Mouse (Mus musculus) hindbrain, embryonic 15.5 days (tissue): ENCODE measurements around the gene Mcam. TPM values are rescaled to one million over a fixed set of nuclear protein-coding genes. Genes with fewer than 3 reads are reported as not detected.

Source experiments
- ATAC-seq: fragments of 200-750 bp; cut with Nextera tagmentation; 2 replicates; pipeline ENCODE4 v1.8.0; 2017; ENCODE audit warnings: low read depth, moderate number of reproducible peaks, moderate TSS enrichment; ENCODE audit not compliant: low FRiP score
- H3K27ac ChIP-seq: fragments of 300-500 bp; sonication (generic); replicated peaks from 2 replicates; pipeline ENCODE4 v1.5.1; 2015; ENCODE audit warnings: mild to moderate bottlenecking, inconsistent platforms
- H3K27me3 ChIP-seq: fragments of 300-500 bp; sonication (generic); 2 replicates; pipeline ENCODE4 v1.6.1; 2015; ENCODE audit warnings: control low read depth, inconsistent platforms
- H3K36me3 ChIP-seq: fragments of 300-500 bp; sonication (generic); 2 replicates; pipeline ENCODE4 v1.6.1; 2015; ENCODE audit warnings: control low read depth, inconsistent platforms
- H3K4me1 ChIP-seq: fragments of 300-500 bp; sonication (generic); replicated peaks from 2 replicates; pipeline ENCODE4 v1.6.1; 2015; ENCODE audit warnings: control low read depth, inconsistent platforms
- H3K4me2 ChIP-seq: fragments of 300-500 bp; sonication (generic); 2 replicates; pipeline ENCODE4 v1.6.1; 2015; ENCODE audit warnings: moderate library complexity, mild to moderate bottlenecking, inconsistent platforms
- H3K4me3 ChIP-seq: fragments of 300-500 bp; sonication (generic); 2 replicates; pipeline ENCODE4 v1.5.1; 2015; ENCODE audit warnings: mild to moderate bottlenecking, inconsistent platforms
- H3K9ac ChIP-seq: fragments of 300-500 bp; sonication (generic); 2 replicates; pipeline ENCODE4 v1.6.1; 2015; ENCODE audit warnings: inconsistent platforms
- H3K9me3 ChIP-seq: fragments of 300-500 bp; sonication (generic); 2 replicates; pipeline ENCODE4 v1.6.1; 2016; ENCODE audit warnings: control low read depth, inconsistent platforms
- WGBS: fragments of 180-500 bp; shearing (Covaris S2); methylation state at CpG from one replicate; pipeline ENCODE4 v1.1.7; 2015; 5-methylcytosine and 5-hydroxymethylcytosine counted together
- polyA plus RNA-seq: library from polyadenylated mRNA; unstranded; fragments of >200 nt; fragmentation: Nextera tagmentation; extraction: Ambion mirVana; gene quantifications from 2 replicates; pipeline ENCODE4 v1.2.1, GENCODE M21; 2015

Mcam gene
- 11.3 and 13.7 TPM in 2 replicates for polyA plus RNA-seq

GRCm38 (mm10) chr9:44134101-44134850 is at the start of gene Mcam:
Gene Mcam, plus strand, starts transcription at chr9:44134469.
- peak within 1 kb of the TSS; percentile 26; the same call in 1 of the 2 replicates for H3K27ac ChIP-seq

GRCm38 (mm10) chr9:44084659-44085229 is 49.5 kb upstream of the Mcam start:
- Histone ChIP-seq H3K4me3 (peak overlapping the region; percentile 53), H3K4me1 (peaks cover 40% of the 10 kb centered on the region), H3K36me3 (no peaks in the 10 kb centered on the region), H3K9ac (peak overlapping the region; percentile 49), H3K9me3 (no peaks in the 10 kb centered on the region), H3K27ac (no peak overlapping the region), H3K27me3 (peaks cover 30% of the 10 kb centered on the region), H3K4me2 (peak overlapping the region; percentile 98)
- WGBS, result under 1% methylated on average over 54 of the region's 62 CpGs
- peak; percentile 45 for ATAC-seq

More at GRCm38 (mm10) chr9:44134101-44134850, at the start of gene Mcam:
- WGBS, result under 1% methylated on average over 51 of the region's 55 CpGs
- Histone ChIP-seq H3K27me3 (peaks cover 46% of the 10 kb centered on the region), H3K4me3 (peak within 1 kb of the TSS; percentile 43), H3K9me3 (no peaks in the 10 kb centered on the region), H3K9ac (peak within 1 kb of the TSS; percentile 45), H3K4me1 (peaks cover 39% of the 10 kb centered on the region), H3K36me3 (no peaks in the 10 kb centered on the region), H3K4me2 (peak within 1 kb of the TSS; percentile 93)
- ATAC-seq, result peak; percentile 42; the same call in 1 of the 2 replicates

GRCm38 (mm10) chr9:44085276-44085675 is 49.0 kb upstream of the Mcam start:
- peak overlapping the region; percentile 49 for H3K9ac ChIP-seq
- H3K4me3 ChIP-seq, result peak overlapping the region; percentile 53
- H3K27ac ChIP-seq, result no peak overlapping the region
- peak; percentile 16; the same call in 1 of the 2 replicates for ATAC-seq
- 4% methylated on average over 10 of the region's 10 CpGs for WGBS
- H3K27me3 ChIP-seq, result peaks cover 30% of the 10 kb centered on the region
- H3K4me2 ChIP-seq, result peak overlapping the region; percentile 98
- no peaks in the 10 kb centered on the region for H3K36me3 ChIP-seq
- H3K9me3 ChIP-seq, result no peaks in the 10 kb centered on the region
- peaks cover 40% of the 10 kb centered on the region for H3K4me1 ChIP-seq

GRCm38 (mm10) chr9:44085741-44086665 is 48.3 kb upstream of the Mcam start:
- 61% methylated on average over 15 of the region's 15 CpGs for WGBS
- Histone ChIP-seq H3K9ac (no peak overlapping the region), H3K27ac (no peak overlapping the region), H3K4me1 (peaks cover 37% of the 10 kb centered on the region), H3K27me3 (peaks cover 30% of the 10 kb centered on the region), H3K4me3 (peak overlapping the region; percentile 53; the same call in 1 of the 2 replicates), H3K36me3 (no peaks in the 10 kb centered on the region), H3K4me2 (peak overlapping the region; percentile 98), H3K9me3 (no peaks in the 10 kb centered on the region)
- 0 out of 2 replicates have a peak, but pooled peaks have one; percentile 15 for ATAC-seq

GRCm38 (mm10) chr9:44086960-44087359 is 47.3 kb upstream of the Mcam start:
- H3K4me3 ChIP-seq, result no peak overlapping the region
- no peak overlapping the region for H3K27ac ChIP-seq
- ATAC-seq, result no peak
- no peaks in the 10 kb centered on the region for H3K9me3 ChIP-seq
- no peak overlapping the region for H3K4me2 ChIP-seq
- no peak overlapping the region for H3K9ac ChIP-seq
- H3K27me3 ChIP-seq, result peaks cover 30% of the 10 kb centered on the region
- H3K4me1 ChIP-seq, result peaks cover 34% of the 10 kb centered on the region
- WGBS, result 55% methylated on average over 10 of the region's 10 CpGs
- H3K36me3 ChIP-seq, result no peaks in the 10 kb centered on the region

GRCm38 (mm10) chr9:44087761-44088455 is 46.4 kb upstream of the Mcam start:
- Histone ChIP-seq H3K9ac (no peak overlapping the region), H3K9me3 (no peaks in the 10 kb centered on the region), H3K4me2 (no peak overlapping the region), H3K4me1 (peaks cover 34% of the 10 kb centered on the region), H3K27ac (no peak overlapping the region), H3K27me3 (peaks cover 22% of the 10 kb centered on the region), H3K36me3 (no peaks in the 10 kb centered on the region), H3K4me3 (no peak overlapping the region)
- ATAC-seq, result no peak
- WGBS, result 18% methylated on average over 15 of the region's 15 CpGs

GRCm38 (mm10) chr9:44088877-44089608 is 45.2 kb upstream of the Mcam start:
- Histone ChIP-seq H3K36me3 (no peaks in the 10 kb centered on the region), H3K9ac (no peak overlapping the region), H3K4me3 (no peak overlapping the region), H3K4me2 (no peak overlapping the region), H3K27ac (no peak overlapping the region), H3K9me3 (no peaks in the 10 kb centered on the region), H3K27me3 (peaks cover 15% of the 10 kb centered on the region), H3K4me1 (peaks cover 30% of the 10 kb centered on the region)
- no peak for ATAC-seq
- WGBS, result 68% methylated on average over 12 of the region's 12 CpGs

GRCm38 (mm10) chr9:44093612-44094503 is 40.4 kb upstream of the Mcam start:
- peak overlapping the region; percentile 29 for H3K4me3 ChIP-seq
- no peak overlapping the region for H3K27ac ChIP-seq
- H3K9ac ChIP-seq, result 0 out of 2 replicates have a peak overlapping the region, but pooled peaks have one; percentile 14
- no peaks in the 10 kb centered on the region for H3K9me3 ChIP-seq
- no peaks in the 10 kb centered on the region for H3K36me3 ChIP-seq
- H3K27me3 ChIP-seq, result no peaks in the 10 kb centered on the region
- H3K4me2 ChIP-seq, result peak overlapping the region; percentile 58
- no peak for ATAC-seq
- WGBS, result 31% methylated on average over 24 of the region's 24 CpGs
- H3K4me1 ChIP-seq, result peaks cover 13% of the 10 kb centered on the region

- no peaks in the 10 kb centered on the region for H3K27me3 ChIP-seq
- WGBS, result 96% methylated on average over 3 of the region's 3 CpGs
- peaks cover 13% of the 10 kb centered on the region for H3K4me1 ChIP-seq
- no peak overlapping the region for H3K9ac ChIP-seq
- ATAC-seq, result no peak
- no peaks in the 10 kb centered on the region for H3K36me3 ChIP-seq
- no peak overlapping the region for H3K27ac ChIP-seq
- no peak overlapping the region for H3K4me3 ChIP-seq
- no peak overlapping the region for H3K4me2 ChIP-seq
- no peaks in the 10 kb centered on the region for H3K9me3 ChIP-seq
Observed at GRCm38 (mm10) chr9:44094737-44095136, 39.5 kb upstream of the Mcam start.

- Histone ChIP-seq H3K4me3 (no peak overlapping the region), H3K4me2 (no peak overlapping the region), H3K27ac (no peak overlapping the region), H3K36me3 (no peaks in the 10 kb centered on the region), H3K4me1 (peaks cover 13% of the 10 kb centered on the region), H3K9ac (no peak overlapping the region), H3K9me3 (no peaks in the 10 kb centered on the region), H3K27me3 (no peaks in the 10 kb centered on the region)
- WGBS, result 88% methylated on average over 9 of the region's 9 CpGs
- ATAC-seq, result no peak
Observed at GRCm38 (mm10) chr9:44095781-44096180, 38.5 kb upstream of the Mcam start.
